Mouse (Mus musculus): Measurements from ENCODE around the gene Tmem206. TPM values are rescaled to one million over a fixed set of nuclear protein-coding genes. Genes with fewer than 3 reads are reported as not detected.
A peak's percentile ranks its signal among the peaks of the same experiment; 100 is the strongest.

The Tmem206 gene
- total RNA-seq, 1 experiment = 9.9 TPM

GRCm38 (mm10) chr1:191307766-191308455 lies 17.8 kb upstream of the Tmem206 start:
- in situ Hi-C loops (cut with MboI; ENCODE audit: low sequenced_read_pairs in 2 of 2, unreplicated experiment in 2 of 2) = no loop called here
- TF ChIP-seq ZNF384 (IDR thresholded peaks at IDR 0.05; ENCODE audit: low read depth, low read length) = no peak
- TF ChIP-seq HCFC1 (IDR thresholded peaks at IDR 0.05; ENCODE audit: borderline replicate concordance, insufficient read depth, low read length) = no peak
- Histone ChIP-seq H3K4me1 (ENCODE audit: control insufficient read depth in 2 of 2, insufficient read depth in 2 of 2, low read length in 2 of 2, poor library complexity in 1 of 2) (peaks cover 0 to 2% of the 10 kb centered on the region in 2 experiments; a peak in 1 of 4 replicates), H3K9me3 (ENCODE audit: control insufficient read depth, insufficient read depth, low read depth, low read length) (no peaks in the 10 kb centered on the region), H3K27ac (ENCODE audit: insufficient read depth, low read depth, low read length, poor library complexity, severe bottlenecking) (no peak overlapping the region), H3K9ac (ENCODE audit: insufficient read depth, low read depth, low read length, poor library complexity, severe bottlenecking) (no peak overlapping the region), H3K4me3 (ENCODE audit: insufficient read depth in 1 of 2, low read depth in 1 of 2, low read length in 2 of 2, poor library complexity in 1 of 2, severe bottlenecking in 1 of 2) (0 out of 4 replicates have a peak overlapping the region, but pooled peaks of 1 of the 2 experiments have one; percentile 23), H3K36me3 (ENCODE audit: control insufficient read depth, insufficient read depth, low read length, poor library complexity, severe bottlenecking) (no peaks in the 10 kb centered on the region)
- DNase-seq (ENCODE audit: low read depth, low spot score) = no peak

- H3K9me3 ChIP-seq (ENCODE audit: control insufficient read depth, insufficient read depth, low read depth, low read length) = no peaks in the 10 kb centered on the region
- in situ Hi-C loops (cut with MboI; ENCODE audit: low sequenced_read_pairs in 2 of 2, unreplicated experiment in 2 of 2) = no loop called here
- H3K4me1 ChIP-seq (ENCODE audit: control insufficient read depth in 2 of 2, insufficient read depth in 2 of 2, low read length in 2 of 2, poor library complexity in 1 of 2) = peaks cover 0 to 2% of the 10 kb centered on the region in 2 experiments; a peak in 1 of 4 replicates
- H3K4me3 ChIP-seq (ENCODE audit: insufficient read depth in 1 of 2, low read depth in 1 of 2, low read length in 2 of 2, poor library complexity in 1 of 2, severe bottlenecking in 1 of 2) = no peak overlapping the region
- no peak for DNase-seq (ENCODE audit: low read depth, low spot score)
- no peak overlapping the region for H3K9ac ChIP-seq (ENCODE audit: insufficient read depth, low read depth, low read length, poor library complexity, severe bottlenecking)
- no peaks in the 10 kb centered on the region for H3K36me3 ChIP-seq (ENCODE audit: control insufficient read depth, insufficient read depth, low read length, poor library complexity, severe bottlenecking)
- TF ChIP-seq HCFC1 (IDR thresholded peaks at IDR 0.05; ENCODE audit: borderline replicate concordance, insufficient read depth, low read length) (no peak), MAFK (IDR thresholded peaks at IDR 0.05; ENCODE audit: insufficient read depth, low read depth, low read length) (no peak), ZC3H11A (IDR thresholded peaks at IDR 0.05; ENCODE audit: borderline replicate concordance, low read depth, low read length) (no peak), CHD2 (IDR thresholded peaks at IDR 0.05; ENCODE audit: low read depth, low read length) (no peak), ZNF384 (IDR thresholded peaks at IDR 0.05; ENCODE audit: low read depth, low read length) (no peak)
- no peak overlapping the region for H3K27ac ChIP-seq (ENCODE audit: insufficient read depth, low read depth, low read length, poor library complexity, severe bottlenecking)
Measured at GRCm38 (mm10) chr1:191311296-191311898, 14.3 kb upstream of the Tmem206 start.

GRCm38 (mm10) chr1:191312513-191312941 lies 13.2 kb upstream of the Tmem206 start:
- Histone ChIP-seq H3K4me3 (ENCODE audit: insufficient read depth in 1 of 2, low read depth in 1 of 2, low read length in 2 of 2, poor library complexity in 1 of 2, severe bottlenecking in 1 of 2) (peak overlapping the region; percentile 67 to 71), H3K36me3 (ENCODE audit: control insufficient read depth, insufficient read depth, low read length, poor library complexity, severe bottlenecking) (no peaks in the 10 kb centered on the region), H3K27ac (ENCODE audit: insufficient read depth, low read depth, low read length, poor library complexity, severe bottlenecking) (no peak overlapping the region), H3K9ac (ENCODE audit: insufficient read depth, low read depth, low read length, poor library complexity, severe bottlenecking) (peak overlapping the region; percentile 68), H3K9me3 (ENCODE audit: control insufficient read depth, insufficient read depth, low read depth, low read length) (no peaks in the 10 kb centered on the region), H3K4me1 (ENCODE audit: control insufficient read depth in 2 of 2, insufficient read depth in 2 of 2, low read length in 2 of 2, poor library complexity in 1 of 2) (peaks cover 0 to 2% of the 10 kb centered on the region in 2 experiments; a peak in 1 of 4 replicates)
- peak; percentile 78 for DNase-seq (ENCODE audit: low read depth, low spot score)
- TF ChIP-seq CHD2 (IDR thresholded peaks at IDR 0.05; ENCODE audit: low read depth, low read length) (no peak), HCFC1 (IDR thresholded peaks at IDR 0.05; ENCODE audit: borderline replicate concordance, insufficient read depth, low read length) (no peak), MAFK (IDR thresholded peaks at IDR 0.05; ENCODE audit: insufficient read depth, low read depth, low read length) (no peak), ZC3H11A (IDR thresholded peaks at IDR 0.05; ENCODE audit: borderline replicate concordance, low read depth, low read length) (peak; percentile 48; the same call in 1 of the 2 replicates), ZNF384 (IDR thresholded peaks at IDR 0.05; ENCODE audit: low read depth, low read length) (no peak)
- in situ Hi-C loops (cut with MboI; ENCODE audit: low sequenced_read_pairs in 2 of 2, unreplicated experiment in 2 of 2) = no loop called here

GRCm38 (mm10) chr1:191313158-191313557 lies 12.6 kb upstream of the Tmem206 start:
- in situ Hi-C loops (cut with MboI; ENCODE audit: low sequenced_read_pairs in 2 of 2, unreplicated experiment in 2 of 2) = no loop called here
- no peak for TF ChIP-seq ZC3H11A (IDR thresholded peaks at IDR 0.05; ENCODE audit: borderline replicate concordance, low read depth, low read length)
- TF ChIP-seq HCFC1 (IDR thresholded peaks at IDR 0.05; ENCODE audit: borderline replicate concordance, insufficient read depth, low read length) = no peak
- no peak for TF ChIP-seq ZNF384 (IDR thresholded peaks at IDR 0.05; ENCODE audit: low read depth, low read length)
- TF ChIP-seq CHD2 (IDR thresholded peaks at IDR 0.05; ENCODE audit: low read depth, low read length) = no peak
- TF ChIP-seq MAFK (IDR thresholded peaks at IDR 0.05; ENCODE audit: insufficient read depth, low read depth, low read length) = no peak
- Histone ChIP-seq H3K4me3 (ENCODE audit: insufficient read depth in 1 of 2, low read depth in 1 of 2, low read length in 2 of 2, poor library complexity in 1 of 2, severe bottlenecking in 1 of 2) (peak overlapping the region in 1 of 2 experiments; percentile 71; a peak in 1 of 4 replicates), H3K4me1 (ENCODE audit: control insufficient read depth in 2 of 2, insufficient read depth in 2 of 2, low read length in 2 of 2, poor library complexity in 1 of 2) (peaks cover 0 to 2% of the 10 kb centered on the region in 2 experiments; a peak in 1 of 4 replicates), H3K9me3 (ENCODE audit: control insufficient read depth, insufficient read depth, low read depth, low read length) (no peaks in the 10 kb centered on the region), H3K9ac (ENCODE audit: insufficient read depth, low read depth, low read length, poor library complexity, severe bottlenecking) (no peak overlapping the region), H3K27ac (ENCODE audit: insufficient read depth, low read depth, low read length, poor library complexity, severe bottlenecking) (no peak overlapping the region), H3K36me3 (ENCODE audit: control insufficient read depth, insufficient read depth, low read length, poor library complexity, severe bottlenecking) (no peaks in the 10 kb centered on the region)
- no peak for DNase-seq (ENCODE audit: low read depth, low spot score)
